Mouse (Mus musculus): ENCODE results near the gene Gm4981. TPM values are rescaled to one million over a fixed set of nuclear protein-coding genes. Genes with fewer than 3 reads are reported as not detected.

The Gm4981 gene
- polyA plus RNA-seq, 1 experiment from 2014 or later = not detected

Other genes starting within 250 kb of the Gm4981 start
- gene AW822073, start 11.8 kb downstream of the Gm4981 start, polyA plus RNA-seq (2015; fragmentation: Nextera tagmentation; extraction: Ambion mirVana) = not detected in 2 replicates
- gene Duxf3, start 4.0 kb downstream of the Gm4981 start, polyA plus RNA-seq (2015; fragmentation: Nextera tagmentation; extraction: Ambion mirVana) = not detected in 2 replicates
- gene Gcc2, start 18.8 kb upstream of the Gm4981 start, polyA plus RNA-seq (2015; fragmentation: Nextera tagmentation; extraction: Ambion mirVana) = 36.4 and 46.3 TPM in 2 replicates
- 168 and 183 TPM in 2 replicates for gene Lims1, start 86.8 kb upstream of the Gm4981 start, polyA plus RNA-seq (2015; fragmentation: Nextera tagmentation; extraction: Ambion mirVana)
- 14.9 and 15.5 TPM in 2 replicates for gene Ranbp2, start 210.2 kb upstream of the Gm4981 start, polyA plus RNA-seq (2015; fragmentation: Nextera tagmentation; extraction: Ambion mirVana)

All from heart, embryonic 15.5 days (tissue).